Mouse (Mus musculus) kidney, adult 2 months (tissue): Measurements from ENCODE around the gene Klk6.

Experiments used
- CTCF ChIP-seq: fragments of 200-500 bp; conservative IDR thresholded peaks from 2 replicates; pipeline ENCODE4 v1.5.1; 2011; ENCODE audit warnings: low read depth, mild to moderate bottlenecking, control low read depth, low read length, moderate library complexity, mixed read lengths; ENCODE audit not compliant: insufficient read depth, insufficient read length
- POLR2A ChIP-seq: fragments of 200-500 bp; IDR thresholded peaks from one replicate; pipeline ENCODE4 v1.6.1; 2011; ENCODE audit warnings: low read depth, low read length, control low read depth

GRCm38 (mm10) chr7:43829006-43829405 is 4.7 kb downstream of the Klk6 start:
- TF ChIP-seq POLR2A (no peak), CTCF (no peak)
